Mouse (Mus musculus): ENCODE data around the gene Tnfrsf8.

- TF ChIP-seq CTCF (IDR thresholded peaks at IDR 0.05; ENCODE audit: extremely low read depth, insufficient read depth, insufficient read length, insufficient replicate concordance): no peak
- no peak for TF ChIP-seq POLR2A (IDR thresholded peaks at IDR 0.05; ENCODE audit: low read depth, low read length)
Measured at GRCm38 (mm10) chr4:145341879-145342809, 27.2 kb upstream of the Tnfrsf8 start.
